Mouse (Mus musculus): ENCODE results near the gene Timm8b. TPM values are rescaled to one million over a fixed set of nuclear protein-coding genes. Genes with fewer than 3 reads are reported as not detected.

Timm8b gene
- polyA plus RNA-seq, 1 experiment from 2014 or later = 301 TPM

GRCm38 (mm10) chr9:50567372-50567771, 36.3 kb upstream of the Timm8b start:
- Histone ChIP-seq H3K27ac (replicated peaks; ENCODE audit: low read depth, low read length) (no peak overlapping the region), H3K4me1 (ENCODE audit: control insufficient read depth, insufficient read depth, low read length) (no peaks in the 10 kb centered on the region), H3K9me3 (replicated peaks; ENCODE audit: control insufficient read depth, low read length) (no peaks in the 10 kb centered on the region), H3K36me3 (replicated peaks; ENCODE audit: control insufficient read depth, insufficient read depth, low read depth, low read length) (no peaks in the 10 kb centered on the region), H3K4me3 (ENCODE audit: low read depth, low read length) (no peak overlapping the region), H3K9ac (replicated peaks; ENCODE audit: low read length) (no peak overlapping the region), H3K4me2 (ENCODE audit: low read depth, low read length) (no peak overlapping the region), H3K27me3 (ENCODE audit: control insufficient read depth, insufficient read depth, low read length) (no peaks in the 10 kb centered on the region)
- WGBS = 87% methylated on average over 4 of the region's 4 CpGs
- ATAC-seq (replicated peaks; ENCODE audit: insufficient number of reproducible peaks, low FRiP score, low TSS enrichment, low read depth) (no peak), DNase-seq (ENCODE audit: low spot score) (no peak)

- H3K4me3 ChIP-seq (ENCODE audit: low read depth, low read length) = no peak overlapping the region
- DNase-seq (ENCODE audit: low spot score) (no peak), ATAC-seq (replicated peaks; ENCODE audit: insufficient number of reproducible peaks, low FRiP score, low TSS enrichment, low read depth) (no peak)
- WGBS = 88% methylated on average over 2 of the region's 2 CpGs
- H3K27me3 ChIP-seq (ENCODE audit: control insufficient read depth, insufficient read depth, low read length) = no peaks in the 10 kb centered on the region
- H3K27ac ChIP-seq (replicated peaks; ENCODE audit: low read depth, low read length) = no peak overlapping the region
- H3K4me1 ChIP-seq (ENCODE audit: control insufficient read depth, insufficient read depth, low read length) = no peaks in the 10 kb centered on the region
- H3K36me3 ChIP-seq (replicated peaks; ENCODE audit: control insufficient read depth, insufficient read depth, low read depth, low read length) = no peaks in the 10 kb centered on the region
- H3K9ac ChIP-seq (replicated peaks; ENCODE audit: low read length) = no peak overlapping the region
- H3K9me3 ChIP-seq (replicated peaks; ENCODE audit: control insufficient read depth, low read length) = no peaks in the 10 kb centered on the region
- H3K4me2 ChIP-seq (ENCODE audit: low read depth, low read length) = no peak overlapping the region
These were observed 35.8 kb upstream of the Timm8b start for GRCm38 (mm10) chr9:50567881-50568280.

DNA sequence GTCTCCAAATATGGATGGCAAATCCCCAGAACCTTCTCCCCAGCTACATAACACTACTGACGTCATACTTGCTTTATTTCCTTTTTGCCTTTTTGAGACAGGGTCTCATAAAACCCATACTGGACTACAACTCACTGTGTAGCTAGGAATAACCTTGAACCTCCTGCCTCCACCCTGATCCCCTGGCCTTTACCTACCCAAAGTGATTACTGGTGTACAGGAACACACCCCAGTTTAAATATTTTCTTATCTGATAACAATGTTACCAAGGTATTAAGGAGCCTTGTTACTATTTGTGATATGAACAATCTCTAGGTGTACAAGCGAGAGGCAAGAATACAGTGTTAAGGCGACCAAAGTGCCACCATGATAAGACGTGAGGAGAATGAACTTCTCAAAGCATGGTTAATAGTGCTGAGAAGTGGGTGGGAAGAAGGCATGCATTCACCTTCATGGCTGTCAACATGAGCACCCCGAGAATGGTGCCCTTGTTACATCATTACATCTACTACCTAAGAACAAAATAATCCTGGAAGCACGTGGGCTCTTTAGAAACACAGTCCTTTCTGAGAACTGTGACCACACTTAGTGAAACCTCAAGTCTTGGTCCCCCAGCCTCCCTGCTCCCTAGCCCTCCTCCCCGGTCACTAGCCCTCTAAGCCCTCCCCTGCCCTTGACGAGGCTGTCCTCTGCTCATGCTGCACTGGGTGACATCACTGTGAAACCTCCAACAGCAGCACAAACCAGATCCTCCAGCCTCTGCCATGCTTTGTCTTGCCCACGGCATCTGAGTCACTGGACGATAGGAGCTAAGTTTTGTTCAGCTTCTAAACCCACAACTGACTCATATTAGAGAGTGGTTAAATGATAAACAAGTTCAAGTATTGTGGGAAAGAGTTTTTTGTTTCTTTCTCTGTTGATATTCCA, 33.8 kb upstream of the Timm8b start:
- ATAC-seq (replicated peaks; ENCODE audit: insufficient number of reproducible peaks, low FRiP score, low TSS enrichment, low read depth) (no peak), DNase-seq (ENCODE audit: low spot score) (no peak)
- Histone ChIP-seq H3K4me2 (ENCODE audit: low read depth, low read length) (no peak overlapping the region), H3K4me3 (ENCODE audit: low read depth, low read length) (no peak overlapping the region), H3K27ac (replicated peaks; ENCODE audit: low read depth, low read length) (no peak overlapping the region), H3K36me3 (replicated peaks; ENCODE audit: control insufficient read depth, insufficient read depth, low read depth, low read length) (no peaks in the 10 kb centered on the region), H3K9me3 (replicated peaks; ENCODE audit: control insufficient read depth, low read length) (no peaks in the 10 kb centered on the region), H3K4me1 (ENCODE audit: control insufficient read depth, insufficient read depth, low read length) (no peaks in the 10 kb centered on the region), H3K27me3 (ENCODE audit: control insufficient read depth, insufficient read depth, low read length) (no peaks in the 10 kb centered on the region), H3K9ac (replicated peaks; ENCODE audit: low read length) (no peak overlapping the region)
- 76% methylated on average over 10 of the region's 10 CpGs for WGBS

GRCm38 (mm10) chr9:50580370-50580769, 23.3 kb upstream of the Timm8b start:
- Histone ChIP-seq H3K9ac (replicated peaks; ENCODE audit: low read length) (no peak overlapping the region), H3K4me2 (ENCODE audit: low read depth, low read length) (no peak overlapping the region), H3K4me3 (ENCODE audit: low read depth, low read length) (no peak overlapping the region), H3K36me3 (replicated peaks; ENCODE audit: control insufficient read depth, insufficient read depth, low read depth, low read length) (no peaks in the 10 kb centered on the region; the same call in 1 of the 2 replicates), H3K9me3 (replicated peaks; ENCODE audit: control insufficient read depth, low read length) (no peaks in the 10 kb centered on the region), H3K27ac (replicated peaks; ENCODE audit: low read depth, low read length) (no peak overlapping the region), H3K27me3 (ENCODE audit: control insufficient read depth, insufficient read depth, low read length) (no peaks in the 10 kb centered on the region), H3K4me1 (ENCODE audit: control insufficient read depth, insufficient read depth, low read length) (no peaks in the 10 kb centered on the region)
- 41% methylated on average over 4 of the region's 4 CpGs for WGBS
- DNase-seq (ENCODE audit: low spot score) = no peak
- ATAC-seq (replicated peaks; ENCODE audit: insufficient number of reproducible peaks, low FRiP score, low TSS enrichment, low read depth) = no peak

DNA sequence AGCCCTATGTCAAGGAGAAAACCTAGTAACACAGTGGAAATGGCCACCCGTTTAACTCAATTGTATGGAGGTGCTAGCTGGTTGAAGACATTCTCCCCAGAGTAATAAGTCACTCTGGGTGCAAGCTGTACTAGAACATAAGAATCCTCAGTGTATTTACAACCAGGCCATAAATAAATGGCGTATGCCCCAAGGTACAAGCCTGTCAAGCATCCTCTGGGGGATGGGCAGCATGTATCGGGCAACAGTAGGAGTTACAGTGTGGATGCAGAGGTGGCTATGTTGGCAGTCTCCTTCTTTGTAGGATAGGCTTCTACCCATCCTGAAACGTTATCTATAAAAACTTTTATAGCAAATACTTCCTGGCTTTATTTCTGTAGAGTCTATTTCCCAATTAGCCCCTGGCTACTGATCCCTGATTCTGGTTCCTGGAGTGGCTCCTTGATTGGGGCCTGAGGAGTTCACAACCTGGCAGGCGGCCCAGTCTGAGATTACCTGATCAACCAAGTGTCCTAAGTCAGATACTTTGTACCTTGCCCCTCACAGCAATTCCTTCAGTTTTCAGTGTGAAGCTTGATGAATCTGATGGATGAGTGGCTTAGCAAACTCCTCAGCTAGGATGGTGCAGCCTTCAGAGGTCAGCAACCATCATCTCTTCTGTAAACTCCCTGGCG, 18.4 kb upstream of the Timm8b start:
- no peaks in the 10 kb centered on the region for H3K27me3 ChIP-seq (ENCODE audit: control insufficient read depth, insufficient read depth, low read length)
- 80% methylated on average over 6 of the region's 6 CpGs for WGBS
- H3K4me2 ChIP-seq (ENCODE audit: low read depth, low read length) = no peak overlapping the region
- H3K4me3 ChIP-seq (ENCODE audit: low read depth, low read length) = no peak overlapping the region
- H3K36me3 ChIP-seq (replicated peaks; ENCODE audit: control insufficient read depth, insufficient read depth, low read depth, low read length) = no peaks in the 10 kb centered on the region; the same call in 1 of the 2 replicates
- DNase-seq (ENCODE audit: low spot score) = no peak
- H3K27ac ChIP-seq (replicated peaks; ENCODE audit: low read depth, low read length) = no peak overlapping the region
- no peaks in the 10 kb centered on the region for H3K4me1 ChIP-seq (ENCODE audit: control insufficient read depth, insufficient read depth, low read length)
- no peak for ATAC-seq (replicated peaks; ENCODE audit: insufficient number of reproducible peaks, low FRiP score, low TSS enrichment, low read depth)
- H3K9ac ChIP-seq (replicated peaks; ENCODE audit: low read length) = no peak overlapping the region
- no peaks in the 10 kb centered on the region for H3K9me3 ChIP-seq (replicated peaks; ENCODE audit: control insufficient read depth, low read length)

DNA sequence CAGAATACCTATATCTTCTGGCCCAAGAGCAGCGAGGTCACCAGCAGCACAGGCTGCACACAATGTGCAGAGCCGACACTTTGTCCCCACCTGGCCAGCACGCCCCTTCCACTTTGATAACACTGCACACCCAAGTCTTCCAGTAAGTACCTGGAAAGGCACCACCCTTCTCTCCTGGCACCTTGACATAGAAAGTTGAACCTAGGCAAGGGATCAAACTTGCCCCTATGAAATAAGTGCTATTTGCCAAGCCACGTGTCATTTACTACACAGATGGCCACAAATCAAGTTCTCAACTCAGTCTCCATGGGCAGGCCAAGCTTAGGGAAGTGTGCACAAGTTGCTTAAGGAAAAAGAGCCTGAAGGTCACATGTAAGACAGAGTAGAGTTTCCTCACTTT, 16.8 kb upstream of the Timm8b start:
- H3K4me1 ChIP-seq (ENCODE audit: control insufficient read depth, insufficient read depth, low read length) = no peaks in the 10 kb centered on the region
- no peak overlapping the region for H3K4me2 ChIP-seq (ENCODE audit: low read depth, low read length)
- H3K36me3 ChIP-seq (replicated peaks; ENCODE audit: control insufficient read depth, insufficient read depth, low read depth, low read length) = no peaks in the 10 kb centered on the region; the same call in 1 of the 2 replicates
- no peak overlapping the region for H3K4me3 ChIP-seq (ENCODE audit: low read depth, low read length)
- DNase-seq (ENCODE audit: low spot score) (no peak), ATAC-seq (replicated peaks; ENCODE audit: insufficient number of reproducible peaks, low FRiP score, low TSS enrichment, low read depth) (no peak)
- H3K9me3 ChIP-seq (replicated peaks; ENCODE audit: control insufficient read depth, low read length) = no peaks in the 10 kb centered on the region
- no peak overlapping the region for H3K27ac ChIP-seq (replicated peaks; ENCODE audit: low read depth, low read length)
- H3K27me3 ChIP-seq (ENCODE audit: control insufficient read depth, insufficient read depth, low read length) = no peaks in the 10 kb centered on the region
- 79% methylated on average over 4 of the region's 4 CpGs for WGBS
- no peak overlapping the region for H3K9ac ChIP-seq (replicated peaks; ENCODE audit: low read length)

- Histone ChIP-seq H3K4me1 (ENCODE audit: control insufficient read depth, insufficient read depth, low read length) (no peaks in the 10 kb centered on the region), H3K4me2 (ENCODE audit: low read depth, low read length) (no peak overlapping the region), H3K36me3 (replicated peaks; ENCODE audit: control insufficient read depth, insufficient read depth, low read depth, low read length) (no peaks in the 10 kb centered on the region; the same call in 1 of the 2 replicates), H3K9me3 (replicated peaks; ENCODE audit: control insufficient read depth, low read length) (no peaks in the 10 kb centered on the region), H3K27ac (replicated peaks; ENCODE audit: low read depth, low read length) (no peak overlapping the region), H3K27me3 (ENCODE audit: control insufficient read depth, insufficient read depth, low read length) (no peaks in the 10 kb centered on the region), H3K9ac (replicated peaks; ENCODE audit: low read length) (no peak overlapping the region), H3K4me3 (ENCODE audit: low read depth, low read length) (no peak overlapping the region)
- ATAC-seq (replicated peaks; ENCODE audit: insufficient number of reproducible peaks, low FRiP score, low TSS enrichment, low read depth) (no peak), DNase-seq (ENCODE audit: low spot score) (no peak)
- WGBS = 77% methylated on average over 10 of the region's 10 CpGs
These were observed 12.7 kb upstream of the Timm8b start for GRCm38 (mm10) chr9:50590856-50591518.
